Mouse (Mus musculus) adrenal gland, postnatal 10 days (tissue): Measurements from ENCODE around the gene Smyd4. TPM values are rescaled to one million over a fixed set of nuclear protein-coding genes. Genes with fewer than 3 reads are reported as not detected.
A peak's percentile ranks its signal among the peaks of the same experiment; 100 is the strongest.
"Not testable (repeated sequence)": the region's sequence is repeated elsewhere in the genome, so short reads cannot be mapped to it uniquely, and the experiment has no call there.

Experiments used
- DNase-seq: peaks from one replicate; pipeline ENCODE4 v3.0.0; 2021; ENCODE audit warnings: mixed read lengths
- total RNA-seq, 2 experiments: library from RNA; stranded (reverse); gene quantifications; 2 replicates each; pipeline ENCODE4 v1.2.3; 2021

The Smyd4 gene
- total RNA-seq, 2 experiments from 2014 or later, result 7.8 to 9.3 TPM

DNA sequence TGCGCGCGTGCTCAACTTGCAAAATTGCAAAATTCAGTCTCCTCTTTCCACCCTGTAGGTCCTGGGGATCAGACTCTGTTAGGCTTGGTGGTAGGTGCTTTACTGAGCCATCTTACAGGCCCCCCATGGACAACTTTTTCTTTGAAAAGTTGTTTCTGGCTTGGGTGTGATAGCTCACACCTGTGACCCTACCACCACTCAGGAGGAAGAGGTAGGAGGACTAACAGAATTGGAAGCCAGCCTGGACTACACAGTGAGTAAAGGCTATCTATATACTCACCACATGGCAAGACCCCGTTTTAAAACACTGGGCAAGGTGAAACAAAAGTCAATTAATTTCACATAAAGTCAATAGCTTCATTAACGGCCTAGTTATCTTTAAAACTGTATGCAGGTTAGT, 3.5 kb upstream of the Smyd4 start:
- no peak for DNase-seq

DNA sequence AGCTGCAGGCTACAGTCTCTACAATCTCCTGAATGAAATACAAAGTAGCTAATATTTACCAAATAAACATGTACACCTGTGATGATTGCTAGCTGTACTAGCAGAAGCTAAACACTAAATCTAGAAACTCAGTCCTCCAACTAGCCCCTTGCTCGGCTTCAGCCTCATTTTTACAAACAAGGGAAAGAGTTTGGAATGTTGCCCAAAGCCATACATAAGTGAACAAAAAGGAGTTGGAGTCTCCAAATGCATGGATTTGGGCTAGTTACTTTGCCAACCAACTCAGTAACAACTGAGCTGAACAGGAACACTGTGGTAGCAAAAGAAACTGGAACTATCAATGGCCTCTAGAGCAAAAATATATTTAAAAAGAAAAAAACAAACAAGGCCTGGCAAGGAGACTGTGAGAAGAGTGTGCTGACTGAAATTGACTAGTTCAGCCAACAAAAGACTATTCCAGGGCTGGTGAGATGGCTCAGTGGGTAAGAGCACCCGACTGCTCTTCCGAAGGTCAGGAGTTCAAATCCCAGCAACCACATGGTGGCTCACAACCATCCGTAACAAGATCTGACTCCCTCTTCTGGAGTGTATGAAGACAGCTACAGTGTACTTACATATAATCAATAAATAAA, 1.6 kb upstream of the Smyd4 start:
- DNase-seq, result no peak

DNA sequence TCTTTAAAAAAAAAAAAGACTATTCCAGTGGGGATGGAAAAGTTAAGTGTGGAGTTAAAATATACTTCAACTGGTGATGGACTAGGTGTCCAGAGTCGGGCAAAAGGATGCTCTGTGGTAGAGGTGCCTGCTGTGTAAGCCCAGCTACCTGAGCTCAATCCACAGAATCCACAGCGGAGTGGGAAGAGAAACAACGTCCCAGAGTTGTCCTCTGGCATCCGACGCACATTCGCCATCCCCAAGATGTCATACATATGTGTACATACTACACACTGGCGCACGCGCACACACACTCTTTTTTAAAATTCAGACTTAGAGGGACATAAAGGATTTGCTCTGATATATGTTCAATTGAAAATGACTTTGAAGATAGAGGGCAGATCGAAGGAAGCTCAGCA, 1.0 kb upstream of the Smyd4 start:
- DNase-seq, result no peak

DNA sequence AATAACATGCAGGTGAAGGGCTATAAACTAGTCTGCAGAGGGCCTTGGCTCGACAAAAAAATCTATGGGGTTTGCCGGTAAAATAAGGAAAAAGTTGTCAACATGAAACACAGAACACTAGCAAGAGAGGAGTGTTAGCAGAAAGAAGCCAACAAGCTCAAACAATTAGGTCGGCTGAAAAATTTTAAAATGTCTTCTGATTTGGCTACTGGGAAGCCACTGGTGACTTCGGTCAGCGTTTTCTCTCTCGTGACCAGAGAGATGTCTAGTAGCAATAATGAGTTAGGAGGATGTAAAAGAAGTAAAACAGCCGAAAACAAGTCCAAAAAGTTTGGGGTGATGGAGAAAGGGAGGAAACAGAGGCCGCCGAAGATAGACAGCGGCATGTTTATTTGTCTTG, 637 bp upstream of the Smyd4 start:
- no peak for DNase-seq

DNA sequence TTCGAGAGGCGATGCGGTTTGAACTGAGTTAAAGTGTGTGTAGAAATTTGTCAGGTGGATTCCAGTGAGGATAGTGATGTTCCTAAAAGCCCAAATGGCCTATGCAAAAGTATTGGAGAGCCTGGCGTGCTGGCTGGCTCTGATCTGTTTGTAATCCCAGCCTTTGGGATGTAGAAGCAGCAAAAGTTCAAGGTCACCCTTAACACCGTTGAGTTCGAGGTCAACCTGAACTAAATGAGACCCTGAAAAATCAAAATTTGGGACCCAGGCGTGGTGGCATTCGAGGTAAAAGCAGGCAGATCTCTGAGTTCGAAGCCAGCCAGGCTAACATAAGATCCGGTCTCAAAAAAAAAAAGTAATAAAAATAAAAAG, 643 bp downstream of the Smyd4 start:
- no peak for DNase-seq

DNA sequence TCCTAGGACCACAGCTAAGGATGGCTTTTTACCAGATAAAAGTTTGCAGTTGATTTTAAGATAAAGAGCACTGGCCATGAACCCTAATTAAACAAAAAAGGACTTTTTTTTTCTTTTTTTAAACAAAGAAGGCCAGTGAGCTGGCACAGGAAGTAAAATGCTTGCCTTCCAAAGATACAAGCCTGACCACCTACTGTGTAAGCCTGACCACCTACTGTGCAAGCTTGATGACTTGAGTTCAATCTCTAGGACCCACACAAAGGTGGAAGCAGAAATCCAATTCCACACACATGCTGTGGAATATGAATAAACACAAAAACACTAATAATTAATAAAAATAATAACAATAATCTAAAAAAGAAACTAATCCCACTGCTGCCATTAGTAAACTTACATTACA, 3.0 kb downstream of the Smyd4 start:
- DNase-seq, result no peak

DNA sequence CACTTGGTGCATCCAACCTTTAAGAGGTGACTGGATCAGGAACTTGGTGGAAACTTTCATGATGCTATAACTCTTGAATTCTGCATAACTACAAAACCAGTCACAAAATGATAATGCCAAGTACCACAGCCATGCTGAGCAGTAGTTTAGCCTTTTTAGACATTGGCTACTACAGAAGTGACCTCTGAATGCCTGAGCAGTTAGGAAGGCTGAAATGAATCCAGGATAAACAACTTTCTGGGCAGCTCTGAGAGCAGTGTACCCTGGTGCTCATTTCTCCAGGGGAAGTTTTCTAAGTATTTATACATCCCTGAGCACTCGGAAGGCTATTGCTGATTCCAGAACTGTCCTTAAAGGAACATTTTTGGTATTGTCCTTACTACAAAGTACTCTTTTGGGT, 7.2 kb downstream of the Smyd4 start:
- DNase-seq, result no peak

DNA sequence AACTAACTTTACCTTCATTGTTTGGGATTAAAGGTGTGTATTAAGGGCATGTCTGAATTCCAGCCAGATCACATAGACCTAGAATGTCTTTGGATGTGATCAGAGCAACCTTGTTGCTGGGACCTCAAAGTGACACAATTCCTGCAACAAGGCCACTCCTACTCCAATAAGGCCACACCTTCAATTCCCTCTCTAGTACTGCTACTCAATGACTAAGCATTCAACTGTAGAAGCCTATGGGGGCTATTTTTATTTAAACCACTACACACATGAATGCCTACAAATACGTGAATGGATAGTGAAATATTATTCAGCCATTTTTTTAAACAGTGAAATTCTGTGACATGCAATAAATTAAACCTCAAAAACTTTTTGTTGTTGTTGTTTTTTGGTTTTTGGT, 28.9 kb downstream of the Smyd4 start:
- DNase-seq, result no peak

DNA sequence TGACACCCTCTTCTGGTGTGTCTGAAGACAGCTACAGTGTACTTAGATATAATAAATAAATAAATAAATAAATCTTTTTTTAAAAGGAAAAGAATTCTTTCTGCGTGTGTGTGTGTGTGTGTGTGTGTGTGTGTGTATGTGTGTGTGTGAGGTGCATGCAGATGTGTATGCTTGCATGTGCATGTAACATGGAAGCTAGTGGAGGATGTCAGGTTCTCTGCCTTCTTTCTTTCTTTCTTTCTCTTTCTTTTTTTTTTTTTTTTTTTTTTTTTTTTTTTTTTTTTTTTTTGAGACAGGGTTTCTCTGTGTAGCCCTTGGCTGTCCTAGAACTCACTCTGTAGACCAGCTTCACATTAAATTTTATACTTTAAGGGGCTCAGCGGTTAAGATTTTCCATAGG, 30.6 kb downstream of the Smyd4 start:
- DNase-seq, result not testable (repeated sequence)

DNA sequence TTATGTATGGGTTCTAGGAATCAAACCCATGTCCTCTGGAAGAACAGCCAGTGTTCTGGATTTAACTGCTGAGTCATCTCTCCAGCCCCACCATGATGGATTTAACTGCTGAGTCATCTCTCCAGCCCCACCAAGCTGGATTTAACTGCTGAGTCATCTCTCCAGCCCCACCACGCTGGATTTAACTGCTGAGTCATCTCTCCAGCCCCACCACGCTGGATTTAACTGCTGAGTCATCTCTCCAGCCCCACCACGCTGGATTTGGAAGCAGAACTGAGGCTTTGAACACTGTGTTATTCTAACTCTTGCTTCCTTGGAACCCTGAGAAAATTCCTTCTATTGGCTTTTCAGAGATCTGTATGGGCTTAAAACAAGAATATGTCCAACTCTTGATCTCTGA, 35.3 kb downstream of the Smyd4 start:
- not testable (repeated sequence) for DNase-seq

DNA sequence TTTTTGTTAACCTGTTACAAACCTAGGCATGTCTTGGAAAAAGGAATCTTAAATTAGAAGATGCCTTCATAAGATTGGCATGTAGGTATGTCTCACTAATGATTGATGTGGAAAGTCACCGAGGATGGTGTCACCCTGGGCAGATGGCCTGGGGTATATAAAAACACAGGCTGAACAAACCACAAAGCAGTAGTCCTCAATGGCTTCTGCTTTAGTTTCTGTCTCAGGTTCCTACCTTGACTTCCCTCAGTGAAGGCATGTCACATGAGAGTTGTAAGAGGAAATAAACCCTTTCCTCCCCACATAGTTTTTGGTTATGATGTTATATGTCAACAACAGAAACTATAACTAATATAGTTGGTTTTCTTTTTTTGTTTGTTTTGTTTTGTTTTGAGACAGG, 47.4 kb downstream of the Smyd4 start:
- no peak for DNase-seq

DNA sequence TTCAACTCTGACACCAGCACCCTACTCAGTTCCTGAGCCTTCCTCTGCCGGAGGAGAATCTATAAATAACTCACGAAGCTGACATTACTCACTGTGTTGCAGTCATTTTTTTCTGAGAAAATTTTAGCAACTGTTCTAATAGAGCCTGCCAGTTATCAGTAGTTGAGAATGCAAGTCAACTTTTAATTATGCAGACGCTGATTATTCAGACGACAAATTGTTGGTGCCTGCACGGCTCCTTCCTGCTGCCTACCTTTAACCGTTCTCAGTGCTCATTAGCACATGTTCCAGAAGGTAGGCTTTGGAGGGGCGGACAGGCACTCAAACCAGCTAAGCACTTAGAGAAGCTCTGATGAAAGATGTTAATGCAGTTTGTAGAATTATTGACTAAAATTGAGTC, 49.2 kb downstream of the Smyd4 start:
- no peak for DNase-seq

DNA sequence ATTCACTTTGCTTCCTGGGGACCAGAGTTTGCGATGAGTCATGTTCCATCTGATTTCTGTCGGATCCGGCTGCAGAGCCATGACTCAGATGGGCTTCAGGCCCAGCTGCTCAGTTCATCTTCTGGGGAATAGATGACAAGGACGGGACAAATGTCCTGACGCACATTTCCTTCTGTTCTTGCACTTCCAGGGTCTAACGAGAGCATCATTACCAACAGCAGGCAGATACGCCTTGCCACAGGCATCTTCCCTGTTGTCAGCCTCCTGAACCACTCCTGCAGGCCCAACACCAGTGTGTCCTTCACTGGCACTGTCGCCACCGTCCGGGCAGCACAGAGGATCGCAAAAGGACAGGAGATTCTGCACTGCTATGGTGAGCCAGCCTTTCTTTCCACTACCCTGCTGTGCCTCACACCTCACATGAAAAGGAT, 51.2 kb downstream of the Smyd4 start:
- DNase-seq, result peak; percentile 55

DNA sequence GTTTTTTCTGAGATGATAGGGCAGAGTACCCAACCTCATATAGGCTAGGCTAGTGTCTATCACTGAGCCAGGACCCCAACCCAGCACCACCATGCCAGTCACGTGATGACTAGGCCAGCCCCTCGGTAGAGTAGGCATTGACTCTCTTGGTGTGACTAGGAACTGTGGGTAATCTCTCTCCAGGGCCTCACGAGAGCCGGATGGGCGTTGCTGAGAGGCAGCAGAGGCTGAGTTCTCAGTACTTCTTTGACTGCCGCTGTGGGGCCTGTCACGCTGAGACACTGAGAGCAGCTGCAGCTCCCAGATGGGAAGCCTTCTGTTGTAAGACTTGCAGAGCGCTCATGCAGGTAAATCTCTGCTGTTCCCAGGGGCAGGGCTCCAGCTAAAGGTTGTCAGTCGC, 51.9 kb downstream of the Smyd4 start:
- DNase-seq, result no peak

DNA sequence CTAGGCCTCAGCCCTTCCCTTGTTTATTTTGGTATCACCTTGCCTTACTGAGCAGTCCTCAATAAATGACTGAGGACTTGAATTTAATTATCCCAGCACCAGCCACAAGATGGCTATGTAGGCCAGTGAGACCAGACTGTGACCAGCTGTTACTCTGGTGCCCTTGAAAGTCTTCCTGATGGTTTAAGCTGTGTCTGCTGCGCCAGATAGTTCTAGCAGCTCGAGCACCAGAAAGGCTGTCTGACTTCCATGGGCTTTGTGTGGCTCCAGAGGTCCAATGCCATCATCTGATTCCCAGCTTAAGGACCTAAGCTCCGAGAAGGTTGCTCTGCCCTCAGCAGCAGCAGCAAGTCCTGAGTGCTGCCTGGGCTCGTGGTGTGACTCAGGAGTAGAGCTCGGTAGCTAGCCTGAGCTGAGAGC, 54.0 kb downstream of the Smyd4 start:
- peak; percentile 58 for DNase-seq

DNA sequence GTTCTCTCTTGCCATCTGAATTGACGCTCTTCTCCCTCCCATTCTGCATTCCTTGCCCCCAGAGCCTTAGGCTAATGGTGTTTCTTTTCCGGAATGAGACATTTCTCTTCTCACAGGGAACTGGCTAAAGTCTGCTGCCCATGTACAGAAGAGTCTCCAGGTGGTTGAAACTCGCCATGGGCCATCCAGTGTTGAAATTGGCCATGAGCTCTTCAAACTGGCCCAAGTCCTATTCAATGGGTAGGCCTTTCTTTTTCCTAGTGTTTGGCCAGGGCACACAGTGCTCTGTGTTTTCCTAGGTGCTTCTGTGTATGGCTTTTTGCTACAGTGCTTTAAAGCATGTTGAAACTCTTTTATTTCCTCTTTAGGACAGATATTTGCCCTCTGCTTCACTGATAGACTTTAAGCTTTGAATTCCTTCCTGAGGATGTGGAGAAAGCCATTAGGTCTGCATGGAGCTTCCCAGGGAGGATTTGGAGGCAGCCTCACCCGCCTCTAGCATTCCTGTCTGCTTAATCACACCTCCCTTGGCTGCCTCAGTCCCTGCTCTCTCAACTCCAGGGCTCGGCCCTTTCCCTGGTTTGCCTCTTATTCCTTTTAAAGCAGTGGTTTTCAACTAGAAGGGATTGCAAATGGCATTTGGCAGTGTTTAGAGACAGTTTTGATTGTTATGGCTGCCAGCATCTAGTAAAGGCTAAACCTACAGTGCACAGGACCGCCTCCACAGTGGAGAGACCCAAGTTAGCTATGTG, 55.2 kb downstream of the Smyd4 start:
- peak; percentile 34 for DNase-seq

DNA sequence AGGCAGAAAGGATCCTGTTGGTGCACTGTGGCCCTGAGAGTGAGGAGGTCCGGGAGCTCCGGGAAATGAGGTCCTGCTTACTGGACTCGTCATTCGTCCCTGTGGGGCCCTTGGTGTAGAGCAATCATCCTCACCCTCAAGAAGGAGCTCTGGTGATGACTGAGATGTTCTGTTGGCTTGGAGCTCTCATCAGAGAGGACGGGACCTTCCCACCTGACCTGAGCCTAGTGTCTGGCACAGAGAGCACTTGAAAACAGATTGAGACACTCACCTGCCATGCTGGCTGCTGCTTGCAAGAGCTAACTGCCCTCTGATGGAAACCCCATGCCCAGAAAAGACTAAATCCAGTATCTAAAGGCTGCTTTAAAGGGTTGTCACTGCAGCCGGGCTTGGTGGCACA, 56.6 kb downstream of the Smyd4 start:
- no peak for DNase-seq

DNA sequence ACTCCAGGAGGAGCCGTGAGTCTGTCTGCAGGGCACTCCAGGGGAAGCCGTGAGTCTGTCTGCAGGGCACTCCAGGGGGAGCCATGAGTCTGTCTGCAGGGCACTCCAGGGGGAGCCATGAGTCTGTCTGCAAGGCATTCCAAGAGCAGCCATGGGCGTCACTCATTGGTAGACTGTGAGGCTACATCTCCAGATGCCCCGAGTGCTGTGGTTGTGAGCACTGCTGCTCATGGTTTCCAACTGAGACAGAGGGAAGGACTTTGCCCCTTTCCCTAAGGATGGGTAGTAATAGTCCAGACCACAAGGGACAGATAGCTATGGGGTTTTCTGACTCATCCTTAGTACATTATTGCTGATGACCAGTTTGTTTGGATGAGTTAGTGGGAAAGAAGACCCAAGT, 57.9 kb downstream of the Smyd4 start:
- no peak for DNase-seq

DNA sequence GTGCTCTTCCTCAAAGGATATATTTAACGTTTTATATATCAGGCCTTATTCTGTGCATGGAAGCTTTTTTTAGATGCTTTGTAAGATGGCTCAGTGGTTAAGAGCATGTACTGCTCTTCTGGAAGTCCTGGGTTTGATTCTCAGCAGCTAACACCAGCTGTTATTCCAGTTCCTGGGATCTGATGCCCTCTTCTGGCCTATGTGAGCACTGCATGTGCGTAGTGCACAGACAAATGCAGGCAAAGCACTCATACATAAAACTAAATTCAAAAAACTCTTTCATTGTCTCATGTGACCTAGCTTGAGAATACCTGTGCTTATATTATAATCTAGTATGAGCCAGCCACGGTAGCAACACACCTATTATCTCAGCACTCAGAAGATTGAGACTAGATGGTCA, 58.6 kb downstream of the Smyd4 start:
- peak; percentile 71 for DNase-seq

DNA sequence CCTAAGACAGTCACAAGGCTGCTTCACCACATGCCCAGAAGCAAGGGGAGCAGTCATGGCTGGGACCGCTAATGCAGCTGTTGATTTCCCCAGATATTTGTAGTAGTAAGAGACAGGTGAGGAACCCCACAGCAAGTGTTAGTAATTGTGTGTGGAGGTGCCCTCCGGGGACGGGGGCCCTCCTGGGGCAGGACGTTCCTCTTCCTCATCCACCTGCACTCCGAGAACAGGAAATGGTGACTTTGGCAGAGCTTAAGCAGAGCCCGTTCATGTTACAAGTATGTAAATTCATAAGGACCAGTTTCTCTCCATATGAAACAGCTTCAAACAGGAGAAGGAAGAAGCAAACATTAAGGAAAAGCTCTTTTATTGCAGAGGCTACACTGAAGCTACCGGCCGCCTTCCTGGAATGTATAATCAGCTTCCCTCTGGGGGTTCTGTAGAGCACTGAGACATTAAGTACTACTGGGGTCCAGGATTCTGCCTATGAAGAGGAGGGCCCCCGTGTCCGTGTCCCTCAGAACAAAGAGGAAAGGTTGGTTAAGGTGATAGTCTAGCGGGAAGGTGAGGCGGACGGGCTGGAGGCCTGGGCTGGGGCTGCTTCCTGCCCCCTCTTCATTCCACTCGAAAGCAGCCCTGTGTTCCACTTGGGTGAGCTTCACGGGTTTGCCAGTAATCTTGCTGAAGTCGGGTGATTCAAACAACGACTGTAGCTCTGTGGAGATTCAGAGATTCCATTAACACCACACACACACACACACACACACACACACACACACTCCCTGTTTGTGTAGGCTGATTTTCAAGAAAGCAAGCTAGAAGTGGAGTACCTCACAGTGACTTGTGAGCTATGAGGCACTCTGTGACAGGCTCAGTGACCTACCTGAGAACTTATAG, 61.7 kb downstream of the Smyd4 start:
- no peak for DNase-seq

DNA sequence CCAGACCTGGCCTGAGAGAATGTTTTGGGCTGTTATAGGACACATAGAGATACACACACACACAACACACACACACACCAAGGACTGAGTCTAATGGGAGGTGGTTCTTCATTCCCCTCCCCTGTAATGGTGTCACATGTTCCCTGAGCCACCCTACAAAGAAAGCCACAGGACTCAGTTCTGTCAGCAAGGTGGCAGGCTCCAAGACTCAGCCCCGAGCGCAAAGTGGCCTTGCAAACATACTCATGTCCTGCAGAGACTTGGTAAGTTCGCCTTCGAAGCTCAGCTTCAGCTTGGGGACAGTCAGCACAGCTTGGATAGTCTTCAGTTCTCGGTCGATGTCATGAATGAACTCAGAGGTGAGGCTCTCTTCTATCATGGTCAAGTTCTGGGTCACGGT, 62.4 kb downstream of the Smyd4 start:
- no peak for DNase-seq

DNA sequence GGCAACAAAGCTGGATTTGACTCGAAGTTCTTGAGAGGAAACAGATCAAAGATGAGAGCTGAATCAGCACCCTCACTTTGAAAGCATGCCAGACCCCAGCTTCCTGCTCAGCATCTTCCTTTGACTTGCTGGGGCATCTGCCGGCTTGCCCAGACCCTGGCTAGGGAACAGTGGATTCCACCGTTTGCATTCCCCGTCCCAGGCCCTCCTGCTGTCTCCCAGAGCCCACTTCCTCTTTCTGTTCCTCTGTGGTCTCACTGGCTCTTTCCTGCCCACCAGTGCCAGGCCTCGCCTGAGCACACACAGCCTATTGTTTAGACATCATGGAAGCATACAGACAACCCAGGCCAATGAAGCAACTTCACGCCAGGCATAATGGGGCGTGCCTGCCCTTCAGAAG, 66.9 kb downstream of the Smyd4 start:
- DNase-seq, result no peak

DNA sequence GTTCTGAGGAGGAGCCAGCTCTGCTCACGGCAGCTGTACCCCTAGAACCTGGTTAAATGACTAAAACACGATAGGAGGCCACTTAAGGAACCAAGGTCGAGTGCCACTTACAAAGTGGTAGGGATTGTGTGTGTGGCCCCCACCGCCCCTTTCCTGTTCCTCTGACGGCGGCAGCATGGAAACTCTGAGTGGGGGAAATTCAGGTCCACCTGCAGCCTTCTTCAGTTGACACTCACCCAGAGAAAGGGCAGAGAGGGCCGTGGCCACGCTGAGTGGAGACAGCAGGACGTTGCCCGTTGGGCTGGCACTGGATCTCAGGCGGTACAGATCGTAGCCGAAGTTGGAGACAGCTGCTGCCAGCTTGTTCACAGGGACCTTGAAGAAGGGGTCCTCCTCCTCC, 67.8 kb downstream of the Smyd4 start:
- no peak for DNase-seq
